13 mouse cellular contexts compared by ENCODE assay signal in genomic region chr9:69456406-69457075, GRCm38 (mm10). TPM values are rescaled to one million over a fixed set of nuclear protein-coding genes. Genes with fewer than 3 reads are reported as not detected.
DNase-seq lines count a peak whose midpoint lies in the region; TF ChIP-seq lines count a peak whose summit lies in the region.
"Had no signal": no experiment of that assay in that cellular context is flagged by ENCODE, and none has a peak within 500 bp of the region (broad histone marks: within the 10 kb centered on the region; RNA-seq: fewer than 3 reads in every experiment).

No protein-coding gene starts in this region.

- H3K4me1 ChIP-seq in kidney, adult 2 months (ENCODE audit: control insufficient read depth, insufficient read depth, low read length), result peaks cover 25% of the 10 kb centered on the region
- H3K4me1 ChIP-seq in embryonic fibroblast, embryonic 13.5 days (ENCODE audit: control insufficient read depth, insufficient read depth, low read length), result peaks cover 21% of the 10 kb centered on the region

- H3K27me3 ChIP-seq in kidney, adult 2 months (replicated peaks; ENCODE audit: control insufficient read depth, insufficient read depth, low read length), result no peaks in the 10 kb centered on the region

- 64% methylated on average over 15 of the region's 15 CpGs for WGBS in kidney, adult 2 months

- H3K4me3 ChIP-seq in kidney, adult 2 months (ENCODE audit: insufficient read depth, low read depth, low read length), result no peak overlapping the region
- peak overlapping the region; percentile 49 for H3K4me3 ChIP-seq in embryonic fibroblast, embryonic 13.5 days (ENCODE audit: insufficient read depth, low read length)
- H3K4me3 ChIP-seq: forebrain, embryonic 10.5 days; midbrain, embryonic 10.5 days had no signal

- TF ChIP-seq POLR2A in kidney, adult 2 months (IDR thresholded peaks at IDR 0.05; ENCODE audit: low read depth, low read length), result no peak
- TF ChIP-seq POLR2A in embryonic fibroblast, embryonic 13.5 days (IDR thresholded peaks at IDR 0.05; ENCODE audit: low read depth, low read length), result peak; percentile 10; the same call in 1 of the 2 replicates

- no peak for TF ChIP-seq CTCF in kidney, adult 2 months (conservative IDR thresholded peaks at IDR 0.05; ENCODE audit: insufficient read depth, insufficient read length, low read depth, low read length)
- no peak for TF ChIP-seq CTCF in embryonic fibroblast, embryonic 13.5 days (IDR thresholded peaks at IDR 0.05; ENCODE audit: borderline replicate concordance, insufficient read depth, low read length)

- DNase-seq in kidney, adult 2 months, result peak; percentile 59
- no peak for DNase-seq in kidney, adult 11 months
- peak; percentile 75 for DNase-seq in Muller cell, postnatal 12 days (ENCODE audit: inconsistent ontology term)
- DNase-seq in lung, postnatal 10 days, result peak; percentile 22
- no peak for DNase-seq in yolk sac, embryonic 10.5 days (ENCODE audit: low spot score)
- DNase-seq in spleen, adult 12 weeks (ENCODE audit: low spot score), result no peak
- no peak for DNase-seq in urinary bladder, postnatal 36 days (ENCODE audit: low spot score in 2 of 2)
- DNase-seq: adrenal gland, postnatal 25 days; cerebellum, postnatal 14 days; kidney, postnatal 4 days had no signal

- H3K27ac ChIP-seq in kidney, adult 2 months (ENCODE audit: insufficient read depth, low read depth, low read length), result peak overlapping the region; percentile 77
- peak overlapping the region; percentile 93 for H3K27ac ChIP-seq in embryonic fibroblast, embryonic 13.5 days (ENCODE audit: insufficient read depth, low read length)
- H3K27ac ChIP-seq: forebrain, embryonic 10.5 days; midbrain, embryonic 10.5 days had no signal

- H3K36me3 ChIP-seq in kidney, adult 2 months (ENCODE audit: control insufficient read depth, insufficient read depth, low read length), result no peaks in the 10 kb centered on the region
- H3K36me3 ChIP-seq: forebrain, embryonic 10.5 days; midbrain, embryonic 10.5 days had no signal

RNA-seq across cellular contexts. Expression of gene Anxa2, which starts 3.1 kb away (rescaled TPM):
- 122 and 131 TPM in 2 replicates for polyA plus RNA-seq in kidney, adult 2 months (2012; rRNA removed)
- 1,213 and 1,412 TPM in 2 replicates for polyA plus RNA-seq in embryonic fibroblast, embryonic 13.5 days (2011; ENCODE audit: insufficient read length, low read depth, missing spikeins)

RNA-seq across cellular contexts. Expression of gene Ice2, which starts 58.8 kb away (rescaled TPM):
- 2.9 and 3.5 TPM in 2 replicates for polyA plus RNA-seq in kidney, adult 2 months (2012; rRNA removed)
- polyA plus RNA-seq in embryonic fibroblast, embryonic 13.5 days (2011; ENCODE audit: insufficient read length, low read depth, missing spikeins), result 14.1 and 19.9 TPM in 2 replicates

Comparison
In these comparisons a context has a peak if more than half of its experiments do, and no peak if none do; other contexts are left out.
1. DNase-seq: peak in kidney, adult 2 months (single experiment), Muller cell, postnatal 12 days (single experiment) and lung, postnatal 10 days (single experiment); none in kidney, adult 11 months (single experiment), yolk sac, embryonic 10.5 days (single experiment), spleen, adult 12 weeks (single experiment) and urinary bladder, postnatal 36 days (0 of 2).